Mouse (Mus musculus): ENCODE results near the gene Gata5.

- TF ChIP-seq CTCF (IDR thresholded peaks at IDR 0.05; ENCODE audit: control insufficient read depth, insufficient read depth, low read length) (no peak), POLR2A (IDR thresholded peaks at IDR 0.05; ENCODE audit: borderline replicate concordance, control insufficient read depth, low read depth, low read length) (no peak)
Measured at GRCm38 (mm10) chr2:180302201-180302600, 32.3 kb downstream of the Gata5 start.
